Mouse (Mus musculus): Measurements from ENCODE around the gene Mab21l3.

GRCm38 (mm10) chr3:101792191-101792590 is 56.6 kb downstream of the Mab21l3 start:
- TF ChIP-seq CTCF (IDR thresholded peaks at IDR 0.05; ENCODE audit: low read depth, low read length) = no peak
- TF ChIP-seq POLR2AphosphoS5 (IDR thresholded peaks at IDR 0.05; ENCODE audit: insufficient replicate concordance, low read depth, low read length) = no peak
- TF ChIP-seq TAL1 (conservative IDR thresholded peaks at IDR 0.05; ENCODE audit: low read depth, low read length) = no peak
- no peak for TF ChIP-seq GATA1 (IDR thresholded peaks at IDR 0.05; ENCODE audit: borderline replicate concordance, low read length)

Data from G1E (cell line).